Mouse (Mus musculus) myocyte (in vitro differentiated cells): ENCODE results near the gene Tiam1. TPM values are rescaled to one million over a fixed set of nuclear protein-coding genes. Genes with fewer than 3 reads are reported as not detected.

Source experiments
- H3K27me3 ChIP-seq: one replicate; pipeline ENCODE4 v1.6.1; 2011; ENCODE audit not compliant: control insufficient read depth, insufficient read depth, insufficient read length
- H3K36me3 ChIP-seq: one replicate; pipeline ENCODE4 v1.6.1; 2011; ENCODE audit not compliant: control insufficient read depth, insufficient read depth
- H3K4me2 ChIP-seq: one replicate; pipeline ENCODE4 v1.6.1; 2011; ENCODE audit warnings: low read depth, control low read depth
- H3K4me3 ChIP-seq: one replicate; pipeline ENCODE4 v1.5.1; 2011; ENCODE audit warnings: mild to moderate bottlenecking, control low read depth, moderate library complexity
- H3K79me2 ChIP-seq: one replicate; pipeline ENCODE4 v1.6.1; 2011; ENCODE audit not compliant: control insufficient read depth, insufficient read depth
- H3ac ChIP-seq: one replicate; pipeline ENCODE4 v1.6.1; 2011; ENCODE audit not compliant: control insufficient read depth, insufficient read length
- CEBPB ChIP-seq: IDR thresholded peaks from 2 replicates; pipeline ENCODE4 v1.6.1; 2011; ENCODE audit warnings: mild to moderate bottlenecking, moderate library complexity; ENCODE audit not compliant: poor library complexity, insufficient read depth, severe bottlenecking
- E2F4 ChIP-seq: IDR thresholded peaks from one replicate; pipeline ENCODE4 v1.6.1; 2011; ENCODE audit warnings: mild to moderate bottlenecking, control low read depth, moderate library complexity; ENCODE audit not compliant: insufficient read depth
- MAX ChIP-seq: IDR thresholded peaks from one replicate; pipeline ENCODE4 v1.6.1; 2011; ENCODE audit warnings: low read depth, mild to moderate bottlenecking, control low read depth
- MYOD1 ChIP-seq, 3 experiments: IDR thresholded peaks; one replicate each; pipeline ENCODE4 v1.6.1; 2011; ENCODE audit warnings: control low read depth in 2 of 3, low read depth in 2 of 3, mild to moderate bottlenecking in 2 of 3, moderate library complexity in 1 of 3; ENCODE audit not compliant: insufficient read length in 2 of 3, control insufficient read depth in 1 of 3
- MYOG ChIP-seq, 3 experiments: IDR thresholded peaks; one replicate each; pipeline ENCODE4 v1.6.1; 2011; ENCODE audit warnings: control low read depth in 2 of 3, low read depth in 2 of 3, mild to moderate bottlenecking in 2 of 3; ENCODE audit not compliant: insufficient read length in 2 of 3, control insufficient read depth in 1 of 3, insufficient read depth in 1 of 3
- POLR2A ChIP-seq: IDR thresholded peaks from one replicate; pipeline ENCODE4 v1.6.1; 2011; ENCODE audit warnings: low read depth, mild to moderate bottlenecking, control low read depth, moderate library complexity; ENCODE audit not compliant: insufficient read length
- POLR2AphosphoS2 ChIP-seq: IDR thresholded peaks from one replicate; pipeline ENCODE4 v1.6.1; 2011; ENCODE audit warnings: low read depth, control low read depth; ENCODE audit not compliant: insufficient read length
- REST ChIP-seq: IDR thresholded peaks from one replicate; pipeline ENCODE4 v1.6.1; 2011; ENCODE audit warnings: mild to moderate bottlenecking, control low read depth, moderate library complexity; ENCODE audit not compliant: insufficient read depth, insufficient read length
- SRF ChIP-seq: IDR thresholded peaks from one replicate; pipeline ENCODE4 v1.6.1; 2011; ENCODE audit warnings: low read depth; ENCODE audit not compliant: control insufficient read depth, insufficient read length
- TCF12 ChIP-seq: IDR thresholded peaks from one replicate; pipeline ENCODE4 v1.6.1; 2011; ENCODE audit warnings: mild to moderate bottlenecking, control low read depth; ENCODE audit not compliant: poor library complexity, insufficient read depth, severe bottlenecking
- TCF3 ChIP-seq: IDR thresholded peaks from one replicate; pipeline ENCODE4 v1.6.1; 2011; ENCODE audit warnings: low read depth, control low read depth; ENCODE audit not compliant: insufficient read length
- USF1 ChIP-seq: IDR thresholded peaks from one replicate; pipeline ENCODE4 v1.6.1; 2011; ENCODE audit warnings: low read depth, mild to moderate bottlenecking, control low read depth, moderate library complexity
- polyA plus RNA-seq: library from polyadenylated mRNA; unstranded; fragments of >200 nt; fragmentation: generic; extraction: Trizol; gene quantifications from one replicate; pipeline ENCODE4 v1.2.1, GENCODE M21; 2012; ENCODE audit warnings: missing spikeins

Tiam1 gene
- polyA plus RNA-seq, 1 experiment = 2.2 TPM

DNA sequence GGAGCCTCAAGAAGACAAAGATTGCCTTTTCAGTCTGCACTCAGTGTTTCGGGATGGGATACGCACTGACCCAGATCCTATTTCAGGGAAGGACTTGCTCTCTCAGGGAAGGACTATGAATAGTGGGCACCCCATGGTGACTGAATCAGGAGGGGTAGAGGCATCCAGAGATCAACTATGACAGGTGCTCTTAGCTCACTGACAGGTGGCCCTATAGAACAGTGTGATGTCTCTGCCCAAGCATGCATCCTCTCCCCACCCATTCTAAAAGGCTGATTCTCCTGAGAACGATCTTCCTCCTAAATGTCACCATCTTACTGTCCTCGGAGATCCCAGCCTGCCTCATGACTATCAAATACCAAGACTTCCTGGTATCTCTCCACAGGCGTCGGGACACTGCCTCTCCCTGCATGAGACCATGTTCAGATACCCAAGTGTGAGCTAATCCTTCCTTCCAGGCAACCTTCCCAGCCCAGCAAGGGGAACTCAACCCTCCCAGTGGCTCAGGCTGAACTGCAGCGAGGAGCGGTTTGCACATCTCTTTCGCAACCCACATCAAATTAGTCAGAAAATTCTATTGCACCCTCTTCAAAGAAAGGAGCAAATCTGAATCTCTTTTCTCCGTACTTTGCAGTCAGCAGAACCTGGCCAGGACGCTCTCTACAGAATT, 163.4 kb downstream of the Tiam1 start:
- no peak overlapping the region for H3K4me2 ChIP-seq
- H3K27me3 ChIP-seq = no peaks in the 10 kb centered on the region
- peak in 2 of 3 experiments; percentile 31 to 57 for TF ChIP-seq MYOD1 (IDR thresholded peaks at IDR 0.05; ENCODE audit: control insufficient read depth in 1 of 3, insufficient read length in 2 of 3, low read depth in 2 of 3)
- no peak for TF ChIP-seq MAX
- H3K4me3 ChIP-seq = no peak overlapping the region
- H3ac ChIP-seq = no peak overlapping the region
- H3K36me3 ChIP-seq = no peaks in the 10 kb centered on the region
- no peaks in the 10 kb centered on the region for H3K79me2 ChIP-seq

DNA sequence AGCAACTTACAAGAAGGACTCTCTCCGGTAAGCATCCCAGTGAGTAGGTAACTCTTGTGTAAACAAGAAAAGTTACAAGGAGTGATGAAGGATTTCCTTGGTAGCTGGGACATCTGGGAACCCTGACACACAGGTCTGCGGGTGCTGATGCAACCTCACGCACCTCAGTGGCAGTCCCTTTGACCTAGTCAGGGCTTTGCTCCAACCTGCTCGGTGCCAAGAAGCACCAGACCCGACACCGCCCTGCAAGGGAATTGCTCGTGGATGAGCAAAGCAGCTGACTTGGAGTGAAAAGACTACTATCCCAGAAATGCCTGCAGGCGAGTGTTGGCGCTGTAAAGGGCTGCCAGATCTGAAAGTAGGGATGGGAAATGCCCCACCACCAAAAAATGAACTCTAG, 168.1 kb downstream of the Tiam1 start:
- no peaks in the 10 kb centered on the region for H3K27me3 ChIP-seq
- no peaks in the 10 kb centered on the region for H3K36me3 ChIP-seq
- H3ac ChIP-seq = no peak overlapping the region
- no peaks in the 10 kb centered on the region for H3K79me2 ChIP-seq
- TF ChIP-seq MAX = no peak
- TF ChIP-seq CEBPB = no peak
- TF ChIP-seq REST = no peak
- no peak for TF ChIP-seq POLR2AphosphoS2
- TF ChIP-seq E2F4 = no peak
- TF ChIP-seq MYOD1 (IDR thresholded peaks at IDR 0.05; ENCODE audit: control insufficient read depth in 1 of 3, insufficient read length in 2 of 3, low read depth in 2 of 3) = no peak
- TF ChIP-seq SRF = no peak
- H3K4me3 ChIP-seq = no peak overlapping the region
- H3K4me2 ChIP-seq = no peak overlapping the region

DNA sequence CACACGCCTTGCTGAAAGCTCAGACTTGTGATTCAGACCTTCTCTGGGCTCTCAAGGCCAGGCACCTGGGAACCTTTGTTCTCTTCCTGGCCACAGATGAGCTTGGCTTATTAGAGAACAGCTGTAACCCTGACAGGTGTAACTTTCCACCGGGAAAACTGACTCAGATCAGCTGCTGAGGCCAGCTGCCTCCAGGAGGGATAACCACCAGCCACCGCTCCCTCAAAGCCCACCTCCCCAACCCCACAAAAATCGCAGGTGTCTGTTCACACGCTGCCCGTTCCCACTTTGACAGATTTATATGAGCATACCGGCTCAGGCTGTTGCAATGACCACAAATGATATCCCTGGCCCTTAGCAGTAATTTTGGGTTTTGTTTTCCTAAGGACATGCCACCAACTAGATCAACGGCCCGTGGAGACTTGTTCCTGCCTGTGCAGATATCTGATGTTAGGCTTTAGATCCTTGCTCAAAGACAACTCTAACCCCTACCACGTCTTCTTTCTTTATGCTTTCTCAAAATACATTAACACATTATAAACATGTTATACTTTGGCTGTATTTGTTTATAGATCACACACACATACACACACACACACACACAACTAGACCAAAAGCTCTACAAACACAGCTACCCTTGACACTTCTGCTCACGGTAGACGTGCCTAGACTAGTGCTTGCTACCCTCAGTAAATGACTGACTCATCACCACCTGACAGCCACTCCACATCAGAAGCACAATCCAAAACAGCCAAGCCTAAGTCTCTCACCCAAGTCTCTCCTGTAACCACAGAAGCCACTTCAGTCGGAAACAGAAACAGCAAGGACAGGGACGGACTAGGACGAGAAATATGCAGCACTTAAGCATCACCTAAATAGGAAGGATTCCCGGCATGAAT, 169.5 kb downstream of the Tiam1 start:
- Histone ChIP-seq H3ac (no peak overlapping the region), H3K4me2 (peak overlapping the region; percentile 24), H3K4me3 (no peak overlapping the region), H3K27me3 (no peaks in the 10 kb centered on the region), H3K79me2 (no peaks in the 10 kb centered on the region), H3K36me3 (no peaks in the 10 kb centered on the region)
- TF ChIP-seq TCF12 (peak; percentile 56), CEBPB (no peak), MYOG (IDR thresholded peaks at IDR 0.05; ENCODE audit: control insufficient read depth in 1 of 3, insufficient read depth in 1 of 3, insufficient read length in 2 of 3, low read depth in 2 of 3) (peak in 2 of 3 experiments; percentile 80 to 91), POLR2A (no peak), E2F4 (no peak), TCF3 (peak; percentile 49), USF1 (no peak), MYOD1 (IDR thresholded peaks at IDR 0.05; ENCODE audit: control insufficient read depth in 1 of 3, insufficient read length in 2 of 3, low read depth in 2 of 3) (peak in 2 of 3 experiments; percentile 81 to 87), POLR2AphosphoS2 (no peak), MAX (no peak)

- Histone ChIP-seq H3K36me3 (no peaks in the 10 kb centered on the region), H3K4me3 (no peak overlapping the region), H3K27me3 (no peaks in the 10 kb centered on the region), H3ac (no peak overlapping the region), H3K79me2 (no peaks in the 10 kb centered on the region), H3K4me2 (peak overlapping the region; percentile 24)
- peak; percentile 52 for TF ChIP-seq USF1
- TF ChIP-seq TCF3 = no peak
- no peak for TF ChIP-seq POLR2AphosphoS2
- no peak for TF ChIP-seq SRF
- no peak for TF ChIP-seq MYOG (IDR thresholded peaks at IDR 0.05; ENCODE audit: control insufficient read depth in 1 of 3, insufficient read depth in 1 of 3, insufficient read length in 2 of 3, low read depth in 2 of 3)
- TF ChIP-seq MYOD1 (IDR thresholded peaks at IDR 0.05; ENCODE audit: control insufficient read depth in 1 of 3, insufficient read length in 2 of 3, low read depth in 2 of 3) = no peak
- TF ChIP-seq TCF12 = no peak
Observed at GRCm38 (mm10) chr16:89972854-89973487, 170.6 kb downstream of the Tiam1 start.

GRCm38 (mm10) chr16:89972018-89972417, 171.6 kb downstream of the Tiam1 start:
- H3K27me3 ChIP-seq = no peaks in the 10 kb centered on the region
- TF ChIP-seq USF1 = no peak
- no peak for TF ChIP-seq TCF12
- no peak for TF ChIP-seq MAX
- TF ChIP-seq POLR2AphosphoS2 = no peak
- no peak for TF ChIP-seq REST
- no peak for TF ChIP-seq E2F4
- no peak for TF ChIP-seq POLR2A
- no peak for TF ChIP-seq MYOD1 (IDR thresholded peaks at IDR 0.05; ENCODE audit: control insufficient read depth in 1 of 3, insufficient read length in 2 of 3, low read depth in 2 of 3)
- no peak for TF ChIP-seq SRF
- no peak for TF ChIP-seq CEBPB
- TF ChIP-seq MYOG (IDR thresholded peaks at IDR 0.05; ENCODE audit: control insufficient read depth in 1 of 3, insufficient read depth in 1 of 3, insufficient read length in 2 of 3, low read depth in 2 of 3) = no peak
- TF ChIP-seq TCF3 = no peak
- no peaks in the 10 kb centered on the region for H3K36me3 ChIP-seq
- no peak overlapping the region for H3K4me2 ChIP-seq
- no peak overlapping the region for H3K4me3 ChIP-seq
- H3ac ChIP-seq = no peak overlapping the region
- no peaks in the 10 kb centered on the region for H3K79me2 ChIP-seq
